Mouse (Mus musculus) kidney, postnatal 0 days (tissue): ENCODE results near the gene Lsamp. TPM values are rescaled to one million over a fixed set of nuclear protein-coding genes. Genes with fewer than 3 reads are reported as not detected.

Source experiments
- ATAC-seq: fragments of 200-750 bp; cut with Nextera tagmentation; replicated peaks from 2 replicates; pipeline ENCODE4 v1.8.0; 2017; ENCODE audit warnings: low read depth, moderate number of reproducible peaks, moderate TSS enrichment, moderate library complexity; ENCODE audit not compliant: low FRiP score
- DNase-seq: peaks from one replicate; pipeline ENCODE4 v3.0.0-alpha.2; 2016; ENCODE audit warnings: low spot score
- H3K27ac ChIP-seq: fragments of 300-500 bp; sonication (generic); 2 replicates; pipeline ENCODE4 v1.5.1; 2014; ENCODE audit warnings: mild to moderate bottlenecking
- H3K27me3 ChIP-seq: fragments of 300-500 bp; sonication (generic); 2 replicates; pipeline ENCODE4 v1.6.1; 2014; ENCODE audit warnings: low read length, mixed read lengths; ENCODE audit not compliant: insufficient read depth
- H3K36me3 ChIP-seq: fragments of 300-500 bp; sonication (generic); 2 replicates; pipeline ENCODE4 v1.6.1; 2014; ENCODE audit warnings: low read length, mixed read lengths; ENCODE audit not compliant: insufficient read depth
- H3K4me1 ChIP-seq: fragments of 300-500 bp; sonication (generic); replicated peaks from 2 replicates; pipeline ENCODE4 v1.6.1; 2014; ENCODE audit warnings: antibody characterized with exemption, low read length, mixed read lengths; ENCODE audit not compliant: insufficient read depth
- H3K4me2 ChIP-seq: fragments of 300-500 bp; sonication (generic); 2 replicates; pipeline ENCODE4 v1.6.1; 2014; ENCODE audit warnings: mild to moderate bottlenecking, low read length, moderate library complexity, mixed read lengths
- H3K4me3 ChIP-seq: fragments of 300-500 bp; sonication (generic); replicated peaks from 2 replicates; pipeline ENCODE4 v1.5.1; 2014; ENCODE audit warnings: low read depth, low read length
- H3K9ac ChIP-seq: fragments of 300-500 bp; sonication (generic); 2 replicates; pipeline ENCODE4 v1.6.1; 2014; ENCODE audit warnings: low read depth, low read length
- H3K9me3 ChIP-seq: fragments of 300-500 bp; sonication (generic); replicated peaks from 2 replicates; pipeline ENCODE4 v1.6.1; 2016; ENCODE audit warnings: low read length, inconsistent platforms, mixed read lengths
- CTCF ChIP-seq: IDR thresholded peaks from 2 replicates; pipeline ENCODE4 v1.5.1; 2016; ENCODE audit warnings: antibody characterized with exemption, low read depth, mild to moderate bottlenecking, moderate library complexity
- WGBS: fragments of 180-500 bp; shearing (Covaris S2); extraction: QIAGEN DNeasy Blood & Tissue Kit; methylation state at CpG from one replicate; pipeline ENCODE4 v1.1.7; 2014; 5-methylcytosine and 5-hydroxymethylcytosine counted together
- polyA plus RNA-seq: library from polyadenylated mRNA; unstranded; fragments of >200 nt; fragmentation: Nextera tagmentation; extraction: Ambion mirVana; gene quantifications from 2 replicates; pipeline ENCODE4 v1.2.1, GENCODE M21; 2015

Lsamp gene
- polyA plus RNA-seq, 1 experiment from 2014 or later = 2.7 TPM

DNA sequence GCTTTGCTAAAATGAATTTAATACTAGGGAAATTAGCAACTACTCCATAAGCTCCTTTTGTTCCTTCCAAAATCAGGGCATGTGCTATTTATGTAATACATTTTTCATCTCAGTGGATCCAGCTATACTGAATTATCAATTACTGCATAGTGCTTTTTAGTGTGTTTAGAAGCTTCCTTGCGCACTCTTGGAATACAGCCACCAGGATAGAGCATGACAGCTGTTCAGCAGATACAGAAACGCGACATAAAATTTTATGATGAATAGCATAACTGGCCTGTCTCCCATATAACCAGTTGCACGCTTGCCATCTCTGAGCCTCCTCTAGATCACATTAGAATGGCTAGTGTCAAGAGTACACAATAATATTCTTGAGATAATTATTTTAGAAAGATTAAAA lies 894.1 kb downstream of the Lsamp start:
- Histone ChIP-seq H3K27ac (no peak overlapping the region), H3K4me2 (no peak overlapping the region), H3K9ac (no peak overlapping the region), H3K9me3 (no peaks in the 10 kb centered on the region), H3K4me1 (no peaks in the 10 kb centered on the region), H3K4me3 (no peak overlapping the region), H3K27me3 (no peaks in the 10 kb centered on the region), H3K36me3 (no peaks in the 10 kb centered on the region)
- 82% methylated on average over 4 of the region's 4 CpGs for WGBS
- ATAC-seq (no peak), DNase-seq (peak; percentile 16)
- no peak for TF ChIP-seq CTCF

DNA sequence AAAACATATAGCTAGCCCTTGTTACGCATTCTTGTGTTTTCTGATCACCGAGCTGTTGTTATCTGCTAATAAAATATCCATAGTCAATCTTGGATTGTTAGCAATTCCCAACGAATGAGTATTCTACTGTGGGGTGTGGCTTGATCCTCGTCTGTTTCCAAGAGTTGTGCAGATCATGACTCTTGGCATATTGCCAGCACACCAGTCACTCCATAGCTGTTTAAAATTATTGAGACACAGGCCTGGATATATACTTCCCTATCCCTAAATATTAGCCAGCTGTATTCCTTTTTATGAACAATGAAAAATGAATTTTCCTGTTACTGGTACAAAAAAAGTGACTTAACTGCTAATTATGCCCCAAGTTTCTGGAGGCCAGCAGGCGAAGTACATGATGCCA lies 897.8 kb downstream of the Lsamp start:
- H3K9me3 ChIP-seq = no peaks in the 10 kb centered on the region
- DNase-seq (no peak), ATAC-seq (no peak)
- H3K27me3 ChIP-seq = no peaks in the 10 kb centered on the region
- H3K27ac ChIP-seq = no peak overlapping the region
- H3K4me3 ChIP-seq = no peak overlapping the region
- H3K9ac ChIP-seq = no peak overlapping the region
- H3K36me3 ChIP-seq = no peaks in the 10 kb centered on the region
- no peaks in the 10 kb centered on the region for H3K4me1 ChIP-seq
- no peak for TF ChIP-seq CTCF
- H3K4me2 ChIP-seq = no peak overlapping the region
- WGBS = 63% methylated on average over 5 of the region's 5 CpGs

DNA sequence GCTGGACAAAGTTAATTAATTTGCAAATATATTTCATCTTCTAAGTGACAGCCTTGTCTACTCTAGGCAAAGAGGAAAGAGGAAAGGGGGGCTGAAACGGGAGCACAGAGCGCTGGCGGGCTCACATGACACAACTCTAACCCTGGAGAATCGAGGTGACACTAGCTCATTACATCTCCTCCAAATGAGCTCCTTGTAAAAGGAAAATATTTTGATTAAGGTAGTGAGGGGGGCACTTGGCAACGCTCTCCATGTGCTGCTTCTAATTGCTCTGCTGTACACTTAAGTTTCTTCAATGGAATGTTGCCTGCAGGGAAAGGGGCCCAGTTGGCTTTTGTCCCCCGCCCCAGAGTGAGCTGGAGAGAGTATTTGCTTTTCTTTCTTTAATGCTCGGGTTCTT lies 907.2 kb downstream of the Lsamp start:
- no peak overlapping the region for H3K4me2 ChIP-seq
- WGBS = 12% methylated on average over 7 of the region's 7 CpGs
- no peaks in the 10 kb centered on the region for H3K4me1 ChIP-seq
- no peak overlapping the region for H3K27ac ChIP-seq
- H3K9me3 ChIP-seq = no peaks in the 10 kb centered on the region
- H3K4me3 ChIP-seq = no peak overlapping the region
- H3K9ac ChIP-seq = no peak overlapping the region
- no peak for ATAC-seq
- peak; percentile 35 for DNase-seq
- H3K36me3 ChIP-seq = no peaks in the 10 kb centered on the region
- no peaks in the 10 kb centered on the region for H3K27me3 ChIP-seq
- TF ChIP-seq CTCF = no peak

DNA sequence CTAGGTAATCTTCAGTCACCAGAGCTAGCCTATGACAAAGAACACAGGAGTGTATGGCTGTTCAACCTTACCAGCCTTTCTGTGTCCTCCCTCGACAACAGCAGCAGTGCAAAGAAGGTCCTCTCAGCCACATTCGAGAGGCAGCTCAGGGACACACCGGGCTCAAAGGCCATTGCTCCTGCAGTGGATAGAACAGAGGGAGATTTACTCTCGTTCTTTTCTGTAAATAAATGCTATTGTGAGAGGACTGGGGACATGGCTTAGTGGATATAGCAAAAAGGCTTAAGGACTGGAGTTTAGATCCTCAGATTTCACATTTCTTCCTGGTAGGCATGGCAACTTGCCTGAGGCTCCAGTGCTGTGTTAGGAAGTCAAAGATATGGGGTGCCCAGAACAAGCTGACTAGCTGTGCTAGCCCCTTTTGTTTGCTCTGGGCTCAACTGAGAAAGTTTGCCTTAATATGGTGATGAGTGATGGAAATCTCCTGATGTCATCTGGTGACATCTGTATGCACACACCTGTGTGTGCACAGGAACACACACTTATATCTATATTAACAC lies 913.7 kb downstream of the Lsamp start:
- Histone ChIP-seq H3K9ac (no peak overlapping the region), H3K4me2 (no peak overlapping the region), H3K9me3 (no peaks in the 10 kb centered on the region), H3K27me3 (no peaks in the 10 kb centered on the region), H3K4me1 (no peaks in the 10 kb centered on the region), H3K4me3 (no peak overlapping the region), H3K36me3 (no peaks in the 10 kb centered on the region), H3K27ac (no peak overlapping the region)
- TF ChIP-seq CTCF = no peak
- ATAC-seq (no peak), DNase-seq (no peak)
- WGBS = 76% methylated on average over 4 of the region's 4 CpGs

DNA sequence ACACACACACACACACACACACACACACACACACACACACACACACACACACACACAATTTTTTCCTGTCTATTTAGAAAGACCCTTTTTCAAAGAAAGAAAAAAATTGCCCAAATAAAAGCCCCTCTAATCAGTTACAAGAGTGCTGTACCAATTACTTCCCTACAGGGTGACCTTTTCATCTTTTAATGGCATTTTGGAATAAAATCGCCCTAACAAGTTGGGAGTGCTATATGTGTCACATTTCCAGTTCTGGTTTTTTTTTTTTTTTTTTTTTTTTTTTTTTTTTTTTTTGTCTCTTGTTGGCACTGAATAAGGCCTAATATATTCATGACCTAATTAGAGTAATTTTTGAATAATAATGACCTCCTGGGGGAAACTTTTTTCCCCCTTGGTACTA lies 923.7 kb downstream of the Lsamp start:
- no peak for ATAC-seq
- no peak for TF ChIP-seq CTCF
- H3K9me3 ChIP-seq = no peaks in the 10 kb centered on the region

DNA sequence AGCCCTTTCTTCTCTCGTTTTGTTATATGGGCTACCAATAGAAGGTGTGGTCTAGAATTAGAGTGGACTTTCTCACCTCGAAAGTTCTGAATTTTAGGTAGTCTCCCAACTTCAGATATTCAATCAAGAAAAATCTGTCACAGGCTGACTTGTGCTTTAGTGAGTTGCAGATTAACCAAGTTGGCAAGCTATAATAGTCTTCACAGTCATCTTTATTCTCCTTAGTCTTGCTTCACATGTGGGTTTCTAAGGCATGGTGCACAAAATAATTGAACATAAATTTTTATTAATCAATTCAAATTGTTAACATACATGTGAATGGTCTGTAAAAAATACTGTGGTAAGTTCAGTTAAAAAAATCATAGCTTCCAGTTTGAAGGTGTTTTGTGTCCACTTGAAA lies 930.0 kb downstream of the Lsamp start:
- DNase-seq = no peak
- Histone ChIP-seq H3K4me1 (no peaks in the 10 kb centered on the region), H3K4me2 (no peak overlapping the region), H3K36me3 (no peaks in the 10 kb centered on the region), H3K9me3 (no peaks in the 10 kb centered on the region), H3K9ac (no peak overlapping the region), H3K27me3 (no peaks in the 10 kb centered on the region), H3K27ac (no peak overlapping the region), H3K4me3 (no peak overlapping the region)
- no peak for TF ChIP-seq CTCF
- 82% methylated on average over 2 of the region's 2 CpGs for WGBS
- ATAC-seq = no peak

More for the DNA sequence above, 923.7 kb downstream of the Lsamp start:
- H3K36me3 ChIP-seq = no peaks in the 10 kb centered on the region
- no peaks in the 10 kb centered on the region for H3K27me3 ChIP-seq
- no peak overlapping the region for H3K27ac ChIP-seq
- no peak overlapping the region for H3K4me2 ChIP-seq
- WGBS = 45% methylated on average over 1 of the region's 1 CpGs
- H3K4me3 ChIP-seq = no peak overlapping the region
- H3K9ac ChIP-seq = no peak overlapping the region
- no peak for DNase-seq
- H3K4me1 ChIP-seq = no peaks in the 10 kb centered on the region

DNA sequence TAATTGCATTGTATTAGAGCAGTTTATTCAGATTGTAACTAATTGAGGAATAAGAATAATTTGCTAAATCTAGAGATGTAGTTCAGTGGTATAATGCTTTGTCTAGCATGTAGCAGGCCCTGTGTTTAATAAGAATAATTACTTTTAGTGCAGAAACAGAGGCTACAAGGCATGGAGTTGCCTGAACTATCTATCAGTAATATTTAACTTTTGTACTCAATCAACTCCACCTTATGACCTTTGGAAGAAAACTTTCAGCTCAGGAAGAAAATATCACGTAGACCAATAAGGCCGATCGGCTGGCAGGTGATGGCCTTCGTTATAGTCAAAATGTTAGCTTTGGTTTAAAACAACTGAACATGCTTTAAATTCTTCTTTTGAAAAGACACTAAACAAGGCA lies 946.4 kb downstream of the Lsamp start:
- no peak for DNase-seq
- no peak overlapping the region for H3K4me2 ChIP-seq
- ATAC-seq = no peak
- no peaks in the 10 kb centered on the region for H3K4me1 ChIP-seq
- H3K27ac ChIP-seq = no peak overlapping the region
- H3K36me3 ChIP-seq = no peaks in the 10 kb centered on the region
- H3K27me3 ChIP-seq = no peaks in the 10 kb centered on the region
- H3K9ac ChIP-seq = no peak overlapping the region
- no peaks in the 10 kb centered on the region for H3K9me3 ChIP-seq
- no peak for TF ChIP-seq CTCF
- no peak overlapping the region for H3K4me3 ChIP-seq
- WGBS = 80% methylated on average over 4 of the region's 4 CpGs
